Mouse (Mus musculus) midbrain, embryonic 16.5 days (tissue): ENCODE measurements around the gene Tnfsf13. TPM values are rescaled to one million over a fixed set of nuclear protein-coding genes. Genes with fewer than 3 reads are reported as not detected.

Experiments
- ATAC-seq: fragments of 200-750 bp; cut with Nextera tagmentation; 2 replicates; pipeline ENCODE4 v1.8.0; 2017; ENCODE audit warnings: moderate TSS enrichment
- H3K27ac ChIP-seq: fragments of 300-500 bp; sonication (generic); 2 replicates; pipeline ENCODE4 v1.5.1; 2014; ENCODE audit warnings: mild to moderate bottlenecking, low read length, mixed read lengths
- H3K27me3 ChIP-seq: fragments of 300-500 bp; sonication (generic); 2 replicates; pipeline ENCODE4 v1.6.1; 2014; ENCODE audit warnings: low read depth, low read length, mixed read lengths; ENCODE audit not compliant: control insufficient read depth, insufficient read depth
- H3K36me3 ChIP-seq: fragments of 300-500 bp; sonication (generic); 2 replicates; pipeline ENCODE4 v1.6.1; 2014; ENCODE audit warnings: mild to moderate bottlenecking, low read length, moderate library complexity, mixed read lengths; ENCODE audit not compliant: control insufficient read depth, insufficient read depth
- H3K4me1 ChIP-seq: fragments of 300-500 bp; sonication (generic); 2 replicates; pipeline ENCODE4 v1.6.1; 2014; ENCODE audit warnings: mild to moderate bottlenecking, low read length, mixed read lengths; ENCODE audit not compliant: control insufficient read depth, insufficient read depth
- H3K4me2 ChIP-seq: fragments of 300-500 bp; sonication (generic); 2 replicates; pipeline ENCODE4 v1.6.1; 2014; ENCODE audit warnings: mild to moderate bottlenecking, low read length, mixed read lengths
- H3K4me3 ChIP-seq: fragments of 300-500 bp; sonication (generic); 2 replicates; pipeline ENCODE4 v1.5.1; 2014; ENCODE audit warnings: low read depth, mild to moderate bottlenecking, low read length, moderate library complexity, mixed read lengths
- H3K9ac ChIP-seq: fragments of 300-500 bp; sonication (generic); 2 replicates; pipeline ENCODE4 v1.6.1; 2014; ENCODE audit warnings: low read depth, low read length, mixed read lengths
- H3K9me3 ChIP-seq: fragments of 300-500 bp; sonication (generic); replicated peaks from 2 replicates; pipeline ENCODE4 v1.6.1; 2014; ENCODE audit warnings: mild to moderate bottlenecking, low read length, mixed read lengths; ENCODE audit not compliant: control insufficient read depth, poor library complexity, severe bottlenecking
- WGBS: fragments of 180-500 bp; shearing (Covaris S2); extraction: QIAGEN DNeasy Blood & Tissue Kit; methylation state at CpG from one replicate; pipeline ENCODE4 v1.1.7; 2014; 5-methylcytosine and 5-hydroxymethylcytosine counted together
- polyA plus RNA-seq: library from polyadenylated mRNA; unstranded; fragments of >200 nt; fragmentation: Nextera tagmentation; extraction: Ambion mirVana; gene quantifications from 2 replicates; pipeline ENCODE4 v1.2.1, GENCODE M21; 2015

Tnfsf13 gene
- polyA plus RNA-seq, 1 experiment from 2014 or later, result 0.53 TPM

GRCm38 (mm10) chr11:69715929-69716328 is 30.3 kb upstream of the Tnfsf13 start:
- ATAC-seq, result no peak
- H3K36me3 ChIP-seq, result no peaks in the 10 kb centered on the region
- no peaks in the 10 kb centered on the region for H3K4me1 ChIP-seq
- WGBS, result 28% methylated on average over 5 of the region's 5 CpGs
- H3K9ac ChIP-seq, result no peak overlapping the region
- no peak overlapping the region for H3K4me3 ChIP-seq
- no peak overlapping the region for H3K4me2 ChIP-seq
- no peak overlapping the region for H3K27ac ChIP-seq
- H3K27me3 ChIP-seq, result no peaks in the 10 kb centered on the region
- no peaks in the 10 kb centered on the region for H3K9me3 ChIP-seq

DNA sequence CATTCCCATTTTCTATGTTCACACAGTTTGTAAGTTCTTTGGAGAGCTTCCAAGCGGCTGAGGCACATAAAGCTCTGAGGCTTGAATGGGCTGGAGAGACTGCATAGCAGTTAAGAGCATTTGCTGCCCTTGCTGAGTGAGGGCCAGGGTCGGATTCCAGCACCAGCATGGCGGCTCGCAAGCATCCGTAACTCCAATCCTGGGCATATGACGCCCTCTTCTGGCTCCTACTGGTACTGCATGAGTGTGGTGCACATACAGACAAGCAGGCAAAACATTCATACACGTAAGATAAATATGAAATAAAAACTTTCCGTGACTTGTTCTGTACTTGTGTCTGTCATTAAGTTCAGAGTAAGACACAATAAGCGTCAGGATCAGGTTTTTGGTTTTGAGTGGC is 29.9 kb upstream of the Tnfsf13 start:
- no peaks in the 10 kb centered on the region for H3K4me1 ChIP-seq
- no peak overlapping the region for H3K9ac ChIP-seq
- H3K9me3 ChIP-seq, result no peaks in the 10 kb centered on the region
- H3K4me3 ChIP-seq, result no peak overlapping the region
- ATAC-seq, result no peak
- no peaks in the 10 kb centered on the region for H3K36me3 ChIP-seq
- H3K4me2 ChIP-seq, result no peak overlapping the region
- no peaks in the 10 kb centered on the region for H3K27me3 ChIP-seq
- no peak overlapping the region for H3K27ac ChIP-seq
- WGBS, result 57% methylated on average over 9 of the region's 9 CpGs

GRCm38 (mm10) chr11:69714636-69715329 is 29.2 kb upstream of the Tnfsf13 start:
- no peak overlapping the region for H3K4me3 ChIP-seq
- H3K4me2 ChIP-seq, result no peak overlapping the region
- no peaks in the 10 kb centered on the region for H3K9me3 ChIP-seq
- no peaks in the 10 kb centered on the region for H3K36me3 ChIP-seq
- ATAC-seq, result no peak
- WGBS, result 70% methylated on average over 18 of the region's 18 CpGs
- H3K9ac ChIP-seq, result no peak overlapping the region
- no peaks in the 10 kb centered on the region for H3K4me1 ChIP-seq
- H3K27me3 ChIP-seq, result no peaks in the 10 kb centered on the region
- no peak overlapping the region for H3K27ac ChIP-seq

DNA sequence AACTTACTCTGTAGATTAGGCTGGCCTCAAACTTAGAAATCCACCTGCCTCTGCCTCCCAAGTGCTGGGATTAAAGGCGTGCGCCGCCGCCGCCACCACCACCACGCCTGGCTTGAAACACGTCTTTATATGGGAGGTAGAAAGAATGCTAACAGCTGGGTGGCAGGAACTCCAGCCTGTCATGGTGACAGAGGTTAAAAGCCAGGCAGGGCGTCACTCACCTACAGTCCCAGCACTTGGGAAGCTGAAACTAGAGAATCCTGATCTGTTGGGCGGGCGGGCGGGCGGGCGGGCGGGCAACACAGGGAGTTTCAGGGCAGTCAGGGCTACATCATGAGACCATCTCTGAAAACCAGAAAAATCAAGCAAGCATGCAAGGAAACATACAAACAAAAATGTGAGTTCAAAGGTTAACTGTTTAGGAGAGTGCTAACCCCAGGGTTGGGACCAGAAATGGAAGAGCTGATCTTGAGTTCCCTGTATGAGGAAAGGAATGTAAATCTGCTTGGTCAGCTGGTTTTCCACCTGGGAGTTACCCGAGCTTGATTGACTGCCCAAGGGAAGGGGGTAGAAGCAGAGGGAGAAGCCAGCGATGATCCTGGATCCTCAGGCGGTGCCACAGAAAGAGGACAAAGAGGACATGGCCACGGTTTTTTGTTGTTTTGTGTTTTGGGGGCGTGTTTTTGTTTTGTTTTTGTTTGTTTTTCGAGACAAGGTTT is 27.5 kb upstream of the Tnfsf13 start:
- ATAC-seq, result no peak
- WGBS, result 80% methylated on average over 20 of the region's 20 CpGs

DNA sequence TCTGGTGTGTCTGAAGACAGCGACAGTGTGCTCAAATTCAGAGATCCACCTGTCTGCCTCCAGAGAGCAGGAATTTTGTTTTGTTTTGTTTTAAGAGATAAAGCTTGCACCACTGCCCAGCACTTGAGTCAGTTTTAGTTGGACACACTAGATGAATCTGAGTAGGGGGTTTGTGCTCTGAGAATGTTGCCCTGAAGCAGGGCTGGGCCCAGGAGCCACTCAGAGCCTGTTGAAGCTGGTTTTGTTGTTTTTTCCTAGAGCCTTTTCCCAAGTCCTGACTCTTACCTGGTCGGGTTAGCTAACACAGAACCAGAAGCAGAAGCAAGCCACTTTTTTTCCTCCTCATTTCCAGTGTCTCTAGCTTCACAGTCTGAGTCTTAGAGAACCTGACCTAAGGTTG is 25.5 kb upstream of the Tnfsf13 start:
- no peaks in the 10 kb centered on the region for H3K4me1 ChIP-seq
- H3K9ac ChIP-seq, result no peak overlapping the region
- ATAC-seq, result no peak
- 92% methylated on average over 2 of the region's 2 CpGs for WGBS
- no peak overlapping the region for H3K27ac ChIP-seq
- H3K9me3 ChIP-seq, result no peaks in the 10 kb centered on the region
- H3K36me3 ChIP-seq, result no peaks in the 10 kb centered on the region
- no peaks in the 10 kb centered on the region for H3K27me3 ChIP-seq
- no peak overlapping the region for H3K4me2 ChIP-seq
- no peak overlapping the region for H3K4me3 ChIP-seq

More for the DNA sequence above, 27.5 kb upstream of the Tnfsf13 start:
- H3K9ac ChIP-seq, result no peak overlapping the region
- no peak overlapping the region for H3K4me3 ChIP-seq
- H3K36me3 ChIP-seq, result no peaks in the 10 kb centered on the region
- H3K9me3 ChIP-seq, result no peaks in the 10 kb centered on the region
- H3K27ac ChIP-seq, result no peak overlapping the region
- no peaks in the 10 kb centered on the region for H3K4me1 ChIP-seq
- no peak overlapping the region for H3K4me2 ChIP-seq
- no peaks in the 10 kb centered on the region for H3K27me3 ChIP-seq

- Histone ChIP-seq H3K4me1 (no peaks in the 10 kb centered on the region), H3K4me3 (no peak overlapping the region), H3K36me3 (no peaks in the 10 kb centered on the region), H3K27me3 (no peaks in the 10 kb centered on the region), H3K9me3 (no peaks in the 10 kb centered on the region), H3K4me2 (no peak overlapping the region), H3K9ac (no peak overlapping the region), H3K27ac (no peak overlapping the region)
- 68% methylated on average over 3 of the region's 3 CpGs for WGBS
- ATAC-seq, result no peak
Measured at GRCm38 (mm10) chr11:69710470-69710869, 24.9 kb upstream of the Tnfsf13 start.

- H3K4me3 ChIP-seq, result no peak overlapping the region
- no peak overlapping the region for H3K9ac ChIP-seq
- no peaks in the 10 kb centered on the region for H3K9me3 ChIP-seq
- no peak overlapping the region for H3K27ac ChIP-seq
- no peaks in the 10 kb centered on the region for H3K27me3 ChIP-seq
- H3K4me1 ChIP-seq, result no peaks in the 10 kb centered on the region
- no peak overlapping the region for H3K4me2 ChIP-seq
- no peaks in the 10 kb centered on the region for H3K36me3 ChIP-seq
- no peak for ATAC-seq
- 53% methylated on average over 11 of the region's 11 CpGs for WGBS
Measured at GRCm38 (mm10) chr11:69709554-69710446, 24.2 kb upstream of the Tnfsf13 start.

- no peaks in the 10 kb centered on the region for H3K27me3 ChIP-seq
- WGBS, result 81% methylated on average over 3 of the region's 3 CpGs
- H3K9me3 ChIP-seq, result no peaks in the 10 kb centered on the region
- no peak overlapping the region for H3K27ac ChIP-seq
- no peak overlapping the region for H3K4me3 ChIP-seq
- no peak overlapping the region for H3K4me2 ChIP-seq
- no peaks in the 10 kb centered on the region for H3K36me3 ChIP-seq
- no peaks in the 10 kb centered on the region for H3K4me1 ChIP-seq
- no peak overlapping the region for H3K9ac ChIP-seq
- ATAC-seq, result no peak
Measured at GRCm38 (mm10) chr11:69708614-69709265, 23.2 kb upstream of the Tnfsf13 start.
